Mouse (Mus musculus): ENCODE measurements around the gene Daam2. TPM values are rescaled to one million over a fixed set of nuclear protein-coding genes. Genes with fewer than 3 reads are reported as not detected.

The Daam2 gene
- polyA plus RNA-seq, 1 experiment, result 0.28 TPM

- Histone ChIP-seq H3K4me3 (ENCODE audit: low read depth, low read length) (no peak overlapping the region), H3K27ac (ENCODE audit: insufficient read depth, low read length) (no peak overlapping the region), H3K4me1 (ENCODE audit: control insufficient read depth, insufficient read depth, low read length) (no peaks in the 10 kb centered on the region), H3K9ac (ENCODE audit: low read depth, poor library complexity, severe bottlenecking) (no peak overlapping the region), H3K36me3 (ENCODE audit: control insufficient read depth, insufficient read depth, low read length, poor library complexity, severe bottlenecking) (no peaks in the 10 kb centered on the region), H3K27me3 (ENCODE audit: control insufficient read depth, insufficient read depth, low read length, poor library complexity, severe bottlenecking) (no peaks in the 10 kb centered on the region), H3K9me3 (replicated peaks; ENCODE audit: control insufficient read depth, insufficient read depth, low read length, poor library complexity, severe bottlenecking) (no peaks in the 10 kb centered on the region)
- no peak for TF ChIP-seq POLR2A (IDR thresholded peaks at IDR 0.05; ENCODE audit: insufficient read depth, low read length)
- TF ChIP-seq EP300 (IDR thresholded peaks at IDR 0.05; ENCODE audit: insufficient read depth, low read depth, low read length), result no peak
- TF ChIP-seq CTCF (IDR thresholded peaks at IDR 0.05; ENCODE audit: low read depth, low read length), result no peak
These were observed 66.0 kb downstream of the Daam2 start for GRCm38 (mm10) chr17:49498169-49498568.

- TF ChIP-seq POLR2A (IDR thresholded peaks at IDR 0.05; ENCODE audit: insufficient read depth, low read length) (no peak), CTCF (IDR thresholded peaks at IDR 0.05; ENCODE audit: low read depth, low read length) (no peak), EP300 (IDR thresholded peaks at IDR 0.05; ENCODE audit: insufficient read depth, low read depth, low read length) (no peak)
- no peaks in the 10 kb centered on the region for H3K36me3 ChIP-seq (ENCODE audit: control insufficient read depth, insufficient read depth, low read length, poor library complexity, severe bottlenecking)
These were observed 70.9 kb downstream of the Daam2 start for GRCm38 (mm10) chr17:49493276-49493675.

GRCm38 (mm10) chr17:49489098-49489497, 75.0 kb downstream of the Daam2 start:
- H3K36me3 ChIP-seq (ENCODE audit: control insufficient read depth, insufficient read depth, low read length, poor library complexity, severe bottlenecking), result no peaks in the 10 kb centered on the region
- H3K9ac ChIP-seq (ENCODE audit: low read depth, poor library complexity, severe bottlenecking), result no peak overlapping the region

More at GRCm38 (mm10) chr17:49493276-49493675, 70.9 kb downstream of the Daam2 start:
- no peak overlapping the region for H3K9ac ChIP-seq (ENCODE audit: low read depth, poor library complexity, severe bottlenecking)
- H3K4me3 ChIP-seq (ENCODE audit: low read depth, low read length), result no peak overlapping the region
- no peaks in the 10 kb centered on the region for H3K27me3 ChIP-seq (ENCODE audit: control insufficient read depth, insufficient read depth, low read length, poor library complexity, severe bottlenecking)
- no peak overlapping the region for H3K27ac ChIP-seq (ENCODE audit: insufficient read depth, low read length)
- H3K9me3 ChIP-seq (replicated peaks; ENCODE audit: control insufficient read depth, insufficient read depth, low read length, poor library complexity, severe bottlenecking), result no peaks in the 10 kb centered on the region
- no peaks in the 10 kb centered on the region for H3K4me1 ChIP-seq (ENCODE audit: control insufficient read depth, insufficient read depth, low read length)

GRCm38 (mm10) chr17:49484435-49484834, 79.7 kb downstream of the Daam2 start:
- no peak overlapping the region for H3K27ac ChIP-seq (ENCODE audit: insufficient read depth, low read length)
- H3K4me3 ChIP-seq (ENCODE audit: low read depth, low read length), result no peak overlapping the region
- H3K4me1 ChIP-seq (ENCODE audit: control insufficient read depth, insufficient read depth, low read length), result no peaks in the 10 kb centered on the region
- H3K36me3 ChIP-seq (ENCODE audit: control insufficient read depth, insufficient read depth, low read length, poor library complexity, severe bottlenecking), result no peaks in the 10 kb centered on the region
- H3K9ac ChIP-seq (ENCODE audit: low read depth, poor library complexity, severe bottlenecking), result no peak overlapping the region
- TF ChIP-seq EP300 (IDR thresholded peaks at IDR 0.05; ENCODE audit: insufficient read depth, low read depth, low read length), result no peak
- TF ChIP-seq CTCF (IDR thresholded peaks at IDR 0.05; ENCODE audit: low read depth, low read length), result no peak
- H3K27me3 ChIP-seq (ENCODE audit: control insufficient read depth, insufficient read depth, low read length, poor library complexity, severe bottlenecking), result no peaks in the 10 kb centered on the region
- no peaks in the 10 kb centered on the region for H3K9me3 ChIP-seq (replicated peaks; ENCODE audit: control insufficient read depth, insufficient read depth, low read length, poor library complexity, severe bottlenecking)

More at GRCm38 (mm10) chr17:49489098-49489497, 75.0 kb downstream of the Daam2 start:
- TF ChIP-seq POLR2A (IDR thresholded peaks at IDR 0.05; ENCODE audit: insufficient read depth, low read length) (no peak), EP300 (IDR thresholded peaks at IDR 0.05; ENCODE audit: insufficient read depth, low read depth, low read length) (no peak), CTCF (IDR thresholded peaks at IDR 0.05; ENCODE audit: low read depth, low read length) (no peak)
- Histone ChIP-seq H3K4me3 (ENCODE audit: low read depth, low read length) (no peak overlapping the region), H3K4me1 (ENCODE audit: control insufficient read depth, insufficient read depth, low read length) (no peaks in the 10 kb centered on the region), H3K9me3 (replicated peaks; ENCODE audit: control insufficient read depth, insufficient read depth, low read length, poor library complexity, severe bottlenecking) (no peaks in the 10 kb centered on the region), H3K27ac (ENCODE audit: insufficient read depth, low read length) (no peak overlapping the region), H3K27me3 (ENCODE audit: control insufficient read depth, insufficient read depth, low read length, poor library complexity, severe bottlenecking) (no peaks in the 10 kb centered on the region)

GRCm38 (mm10) chr17:49481876-49482275, 82.3 kb downstream of the Daam2 start:
- H3K9me3 ChIP-seq (replicated peaks; ENCODE audit: control insufficient read depth, insufficient read depth, low read length, poor library complexity, severe bottlenecking), result no peaks in the 10 kb centered on the region
- no peaks in the 10 kb centered on the region for H3K4me1 ChIP-seq (ENCODE audit: control insufficient read depth, insufficient read depth, low read length)
- no peak overlapping the region for H3K4me3 ChIP-seq (ENCODE audit: low read depth, low read length)
- TF ChIP-seq CTCF (IDR thresholded peaks at IDR 0.05; ENCODE audit: low read depth, low read length), result no peak
- no peak for TF ChIP-seq POLR2A (IDR thresholded peaks at IDR 0.05; ENCODE audit: insufficient read depth, low read length)
- no peak for TF ChIP-seq EP300 (IDR thresholded peaks at IDR 0.05; ENCODE audit: insufficient read depth, low read depth, low read length)
- H3K27ac ChIP-seq (ENCODE audit: insufficient read depth, low read length), result no peak overlapping the region
- H3K36me3 ChIP-seq (ENCODE audit: control insufficient read depth, insufficient read depth, low read length, poor library complexity, severe bottlenecking), result no peaks in the 10 kb centered on the region
- H3K27me3 ChIP-seq (ENCODE audit: control insufficient read depth, insufficient read depth, low read length, poor library complexity, severe bottlenecking), result no peaks in the 10 kb centered on the region
- no peak overlapping the region for H3K9ac ChIP-seq (ENCODE audit: low read depth, poor library complexity, severe bottlenecking)

GRCm38 (mm10) chr17:49477370-49477769, 86.8 kb downstream of the Daam2 start:
- Histone ChIP-seq H3K27ac (ENCODE audit: insufficient read depth, low read length) (no peak overlapping the region), H3K4me1 (ENCODE audit: control insufficient read depth, insufficient read depth, low read length) (no peaks in the 10 kb centered on the region), H3K4me3 (ENCODE audit: low read depth, low read length) (no peak overlapping the region), H3K9me3 (replicated peaks; ENCODE audit: control insufficient read depth, insufficient read depth, low read length, poor library complexity, severe bottlenecking) (no peaks in the 10 kb centered on the region), H3K27me3 (ENCODE audit: control insufficient read depth, insufficient read depth, low read length, poor library complexity, severe bottlenecking) (no peaks in the 10 kb centered on the region), H3K9ac (ENCODE audit: low read depth, poor library complexity, severe bottlenecking) (no peak overlapping the region), H3K36me3 (ENCODE audit: control insufficient read depth, insufficient read depth, low read length, poor library complexity, severe bottlenecking) (no peaks in the 10 kb centered on the region)
- TF ChIP-seq POLR2A (IDR thresholded peaks at IDR 0.05; ENCODE audit: insufficient read depth, low read length), result no peak
- TF ChIP-seq EP300 (IDR thresholded peaks at IDR 0.05; ENCODE audit: insufficient read depth, low read depth, low read length), result no peak
- no peak for TF ChIP-seq CTCF (IDR thresholded peaks at IDR 0.05; ENCODE audit: low read depth, low read length)

All from ES-Bruce4 (cell line).